Mouse (Mus musculus): Measurements from ENCODE around the gene Ccr4. TPM values are rescaled to one million over a fixed set of nuclear protein-coding genes. Genes with fewer than 3 reads are reported as not detected.

Ccr4 gene
- total RNA-seq, 2 experiments from 2014 or later = 0.07 TPM; not detected in 1

Other genes starting within 250 kb of the Ccr4 start
- not detected in 2 replicates for gene Bcl2a1c, start 174.8 kb downstream of the Ccr4 start, total RNA-seq (2015)
- not detected in 2 replicates for gene Bcl2a1c, start 174.8 kb downstream of the Ccr4 start, total RNA-seq (2017)
- 23.8 and 32.6 TPM in 2 replicates for gene Crtap, start 114.2 kb downstream of the Ccr4 start, total RNA-seq (2015)
- 5.6 and 13.1 TPM in 2 replicates for gene Crtap, start 114.2 kb downstream of the Ccr4 start, total RNA-seq (2017)
- gene Glb1, start 103.8 kb downstream of the Ccr4 start, total RNA-seq (2015) = 29.8 TPM in 2 replicates
- 21.2 and 24.5 TPM in 2 replicates for gene Glb1, start 103.8 kb downstream of the Ccr4 start, total RNA-seq (2017)
- gene Tmppe, start 103.8 kb downstream of the Ccr4 start, total RNA-seq (2015) = 1.2 and 2.4 TPM in 2 replicates
- 4.6 and 6.9 TPM in 2 replicates for gene Tmppe, start 103.8 kb downstream of the Ccr4 start, total RNA-seq (2017)
- not detected in 2 replicates for gene C130032M10Rik, start 10.8 kb upstream of the Ccr4 start, total RNA-seq (2015)
- gene C130032M10Rik, start 10.8 kb upstream of the Ccr4 start, total RNA-seq (2017) = not detected in 2 replicates
- not detected in 2 replicates for gene Trim71, start 59.5 kb upstream of the Ccr4 start, total RNA-seq (2015)
- not detected in 2 replicates for gene Trim71, start 59.5 kb upstream of the Ccr4 start, total RNA-seq (2017)
- 14.3 and 14.7 TPM in 2 replicates for gene Cnot10, start 135.3 kb upstream of the Ccr4 start, total RNA-seq (2015)
- gene Cnot10, start 135.3 kb upstream of the Ccr4 start, total RNA-seq (2017) = 26.8 and 33.3 TPM in 2 replicates
- 35.5 and 39.5 TPM in 2 replicates for gene Dync1li1, start 183.9 kb upstream of the Ccr4 start, total RNA-seq (2015)
- 59.1 and 60.7 TPM in 2 replicates for gene Dync1li1, start 183.9 kb upstream of the Ccr4 start, total RNA-seq (2017)
- gene Cmtm6, start 226.2 kb upstream of the Ccr4 start, total RNA-seq (2015) = 79.5 and 98.1 TPM in 2 replicates
- 120 and 124 TPM in 2 replicates for gene Cmtm6, start 226.2 kb upstream of the Ccr4 start, total RNA-seq (2017)

Data from megakaryocyte, adult 5-6 weeks (primary cell).